Mouse (Mus musculus): ENCODE measurements at regions not wholly inside any gene's neighbourhood (a gene's known extent, or its start where the extent isn't known, plus 50 kb on each side); places are given as distances from the start of the nearest gene placed in this dataset.
"Not testable (repeated sequence)": the region's sequence is repeated elsewhere in the genome, so short reads cannot be mapped to it uniquely, and the experiment has no call there.

GRCm38 (mm10) chr7:122820587-122821535 is 144.6 kb upstream of the Rbbp6 start:
- no peak for ATAC-seq (replicated peaks; ENCODE audit: insufficient number of reproducible peaks, low FRiP score, low TSS enrichment, poor library complexity, severe bottlenecking)

GRCm38 (mm10) chr7:122823429-122823828 is 142.1 kb upstream of the Rbbp6 start:
- 0 out of 2 replicates have a peak, but pooled peaks have one; percentile 50 for ATAC-seq (replicated peaks; ENCODE audit: insufficient number of reproducible peaks, low FRiP score, low TSS enrichment, poor library complexity, severe bottlenecking)

- no peak for ATAC-seq (replicated peaks; ENCODE audit: insufficient number of reproducible peaks, low FRiP score, low TSS enrichment, poor library complexity, severe bottlenecking)
These were observed 126.4 kb upstream of the Rbbp6 start for GRCm38 (mm10) chr7:122839091-122839490.

- ATAC-seq (replicated peaks; ENCODE audit: insufficient number of reproducible peaks, low FRiP score, low TSS enrichment, poor library complexity, severe bottlenecking), result no peak
These were observed 120.7 kb upstream of the Rbbp6 start for GRCm38 (mm10) chr7:122844831-122845230.

- ATAC-seq (replicated peaks; ENCODE audit: insufficient number of reproducible peaks, low FRiP score, low TSS enrichment, poor library complexity, severe bottlenecking), result no peak
These were observed 118.1 kb upstream of the Rbbp6 start for GRCm38 (mm10) chr7:122847376-122847775.

- no peak for ATAC-seq (replicated peaks; ENCODE audit: insufficient number of reproducible peaks, low FRiP score, low TSS enrichment, poor library complexity, severe bottlenecking)
These were observed 92.1 kb upstream of the Rbbp6 start for GRCm38 (mm10) chr7:122873386-122873785.

- ATAC-seq (replicated peaks; ENCODE audit: insufficient number of reproducible peaks, low FRiP score, low TSS enrichment, poor library complexity, severe bottlenecking), result no peak
These were observed 89.2 kb upstream of the Rbbp6 start for GRCm38 (mm10) chr7:122876286-122876685.

- not testable (repeated sequence) for ATAC-seq (replicated peaks; ENCODE audit: insufficient number of reproducible peaks, low FRiP score, low TSS enrichment, poor library complexity, severe bottlenecking)
These were observed 83.5 kb upstream of the Rbbp6 start for GRCm38 (mm10) chr7:122881890-122882500.

- no peak for ATAC-seq (replicated peaks; ENCODE audit: insufficient number of reproducible peaks, low FRiP score, low TSS enrichment, poor library complexity, severe bottlenecking)
These were observed 78.7 kb upstream of the Rbbp6 start for GRCm38 (mm10) chr7:122886737-122887136.

- no peak for ATAC-seq (replicated peaks; ENCODE audit: insufficient number of reproducible peaks, low FRiP score, low TSS enrichment, poor library complexity, severe bottlenecking)
These were observed 68.3 kb upstream of the Rbbp6 start for GRCm38 (mm10) chr7:122897148-122897547.

- ATAC-seq (replicated peaks; ENCODE audit: insufficient number of reproducible peaks, low FRiP score, low TSS enrichment, poor library complexity, severe bottlenecking), result no peak
These were observed 59.4 kb upstream of the Rbbp6 start for GRCm38 (mm10) chr7:122906056-122906455.

- no peak for ATAC-seq (replicated peaks; ENCODE audit: insufficient number of reproducible peaks, low FRiP score, low TSS enrichment, poor library complexity, severe bottlenecking)
These were observed 56.2 kb upstream of the Rbbp6 start for GRCm38 (mm10) chr7:122909296-122909695.

Measured in monocyte, adult 5-6 weeks (primary cell).